In genomic region chr10:115750250-115750649, GRCm38 (mm10) we compare ENCODE assay signal across 24 mouse cellular contexts.
"Had no signal": no experiment of that assay in that cellular context is flagged by ENCODE, and none has a peak within 500 bp of the region (broad histone marks: within the 10 kb centered on the region; RNA-seq: fewer than 3 reads in every experiment).

No protein-coding gene starts in this region.

- H3K36me3 ChIP-seq: limb, embryonic 10.5 days; limb, embryonic 13.5 days; liver, embryonic 12.5 days; liver, embryonic 15.5 days; lung, embryonic 15.5 days; midbrain, embryonic 10.5 days; midbrain, embryonic 15.5 days had no signal

- H3K27me3 ChIP-seq: limb, embryonic 13.5 days; liver, embryonic 12.5 days; liver, embryonic 15.5 days; lung, embryonic 15.5 days; megakaryocyte, embryonic 14.5 days; midbrain, embryonic 15.5 days had no signal

- H3K4me2 ChIP-seq: limb, embryonic 13.5 days; liver, embryonic 12.5 days; liver, embryonic 15.5 days; lung, embryonic 15.5 days; midbrain, embryonic 15.5 days had no signal

- H3K9me3 ChIP-seq: limb, embryonic 10.5 days; limb, embryonic 13.5 days; liver, embryonic 12.5 days; liver, embryonic 15.5 days; lung, embryonic 15.5 days; midbrain, embryonic 10.5 days; midbrain, embryonic 15.5 days had no signal

- ATAC-seq: liver, embryonic 12.5 days; midbrain, embryonic 15.5 days had no signal

- H3K4me3 ChIP-seq: layer of hippocampus, adult 2 months; limb, embryonic 10.5 days; limb, embryonic 13.5 days; liver, embryonic 12.5 days; liver, embryonic 15.5 days; lung, embryonic 15.5 days; megakaryocyte, embryonic 14.5 days; midbrain, embryonic 10.5 days; midbrain, embryonic 15.5 days had no signal

- H3K9ac ChIP-seq: limb, embryonic 13.5 days; liver, embryonic 12.5 days; liver, embryonic 15.5 days; lung, embryonic 15.5 days; midbrain, embryonic 15.5 days had no signal

- H3K27ac ChIP-seq: kidney, postnatal 0 days; layer of hippocampus, adult 2 months; limb, embryonic 10.5 days; limb, embryonic 13.5 days; liver, embryonic 12.5 days; liver, embryonic 15.5 days; lung, embryonic 15.5 days; midbrain, embryonic 10.5 days; midbrain, embryonic 15.5 days; stomach, postnatal 0 days had no signal

- DNase-seq: kidney, adult 2 months; kidney, postnatal 25 days; layer of hippocampus, adult 9-11 months; liver; lung, adult 18-20 months; lung, postnatal 10 days; lung, postnatal 36 days; right cerebral cortex, adult 18-20 months; right cerebral cortex, postnatal 14 days; right cerebral cortex, postnatal 4 days; thymus, adult 2 months; thymus, postnatal 14 days; thymus, postnatal 4 days had no signal

- H3K4me1 ChIP-seq: limb, embryonic 10.5 days; liver, embryonic 12.5 days; liver, embryonic 15.5 days; lung, embryonic 15.5 days; megakaryocyte, embryonic 14.5 days; midbrain, embryonic 10.5 days; midbrain, embryonic 15.5 days had no signal
